Mouse (Mus musculus): ENCODE results near the gene Smim20. TPM values are rescaled to one million over a fixed set of nuclear protein-coding genes. Genes with fewer than 3 reads are reported as not detected.

Gene Smim20
- polyA plus RNA-seq, 1 experiment from 2014 or later: 57.9 TPM

DNA sequence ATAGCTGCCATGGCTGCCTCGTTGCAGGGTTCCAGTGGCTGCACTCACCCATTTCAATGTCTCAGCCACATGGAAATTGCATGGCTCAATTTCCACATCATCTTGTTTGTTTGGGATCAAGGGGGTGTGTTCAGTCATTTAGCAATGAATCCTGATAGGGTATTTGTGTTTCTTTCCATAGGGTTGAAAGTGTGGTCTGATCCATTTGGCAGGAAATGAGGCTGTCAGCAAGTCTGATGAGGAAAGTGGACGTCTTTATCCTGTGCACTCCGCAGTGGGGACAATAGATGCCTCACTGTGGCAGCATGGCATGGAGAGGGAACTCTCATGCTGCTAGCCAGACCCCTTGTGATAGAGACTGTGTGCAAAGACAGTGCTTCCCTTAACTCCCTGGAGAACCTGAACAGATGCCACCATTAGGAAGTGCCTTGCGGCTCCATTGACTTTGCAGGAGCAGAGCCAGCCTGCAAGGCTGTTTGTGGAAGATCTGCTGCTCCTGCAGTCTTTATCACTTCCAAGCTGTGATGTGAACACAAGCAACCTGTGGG lies 10.9 kb downstream of the Smim20 start:
- no peak overlapping the region for H3K27ac ChIP-seq (replicated peaks; ENCODE audit: low read depth, low read length)

DNA sequence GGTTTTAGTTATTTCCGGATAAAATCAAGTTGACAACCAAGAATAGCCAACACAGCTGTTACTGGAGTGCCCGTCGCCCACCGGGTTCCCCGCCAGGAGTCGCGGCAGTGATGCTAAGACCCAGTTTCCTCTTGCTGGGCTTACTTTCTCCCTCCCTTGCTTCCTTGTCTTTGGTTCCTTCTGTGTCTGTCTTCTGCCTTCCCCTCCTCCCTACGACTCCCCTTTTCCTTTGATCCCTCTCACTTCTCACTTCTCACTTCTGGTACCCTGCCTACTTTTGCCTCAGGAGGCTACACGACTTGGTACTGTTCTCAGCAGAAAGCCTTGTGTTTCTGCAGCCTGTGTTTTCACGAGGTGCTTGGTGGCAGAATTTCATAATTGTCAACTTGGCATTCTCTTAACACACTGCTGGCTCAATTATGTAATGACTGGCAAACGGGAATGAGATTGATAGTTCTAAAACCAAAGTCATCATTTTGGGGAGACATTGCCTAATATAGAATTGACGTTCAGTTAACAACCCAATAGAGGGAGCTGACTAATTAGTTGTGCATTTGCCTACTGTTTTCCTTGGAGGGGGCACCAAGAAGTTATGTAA lies 12.4 kb downstream of the Smim20 start:
- Histone ChIP-seq H3K4me2 (ENCODE audit: low read depth, low read length) (no peak overlapping the region), H3K36me3 (replicated peaks; ENCODE audit: control insufficient read depth, insufficient read depth, low read depth, low read length) (no peaks in the 10 kb centered on the region), H3K27ac (replicated peaks; ENCODE audit: low read depth, low read length) (no peak overlapping the region), H3K9me3 (replicated peaks; ENCODE audit: control insufficient read depth, low read length) (no peaks in the 10 kb centered on the region), H3K4me1 (ENCODE audit: control insufficient read depth, insufficient read depth, low read length) (no peaks in the 10 kb centered on the region; the same call in 1 of the 2 replicates), H3K27me3 (ENCODE audit: control insufficient read depth, insufficient read depth, low read length) (no peaks in the 10 kb centered on the region), H3K4me3 (ENCODE audit: low read depth, low read length) (no peak overlapping the region), H3K9ac (replicated peaks; ENCODE audit: low read length) (no peak overlapping the region)
- no peak for ATAC-seq (replicated peaks; ENCODE audit: insufficient number of reproducible peaks, low FRiP score, low TSS enrichment, low read depth)
- no peak for DNase-seq (ENCODE audit: low spot score)
- 82% methylated on average over 12 of the region's 12 CpGs for WGBS

More for the DNA sequence above, 10.9 kb downstream of the Smim20 start:
- H3K9me3 ChIP-seq (replicated peaks; ENCODE audit: control insufficient read depth, low read length): no peaks in the 10 kb centered on the region
- DNase-seq (ENCODE audit: low spot score) (no peak), ATAC-seq (replicated peaks; ENCODE audit: insufficient number of reproducible peaks, low FRiP score, low TSS enrichment, low read depth) (no peak; the same call in 1 of the 2 replicates)
- H3K27me3 ChIP-seq (ENCODE audit: control insufficient read depth, insufficient read depth, low read length): no peaks in the 10 kb centered on the region
- H3K4me1 ChIP-seq (ENCODE audit: control insufficient read depth, insufficient read depth, low read length): no peaks in the 10 kb centered on the region; the same call in 1 of the 2 replicates
- no peak overlapping the region for H3K9ac ChIP-seq (replicated peaks; ENCODE audit: low read length)
- H3K4me3 ChIP-seq (ENCODE audit: low read depth, low read length): no peak overlapping the region
- no peak overlapping the region for H3K4me2 ChIP-seq (ENCODE audit: low read depth, low read length)
- H3K36me3 ChIP-seq (replicated peaks; ENCODE audit: control insufficient read depth, insufficient read depth, low read depth, low read length): no peaks in the 10 kb centered on the region
- 48% methylated on average over 4 of the region's 4 CpGs for WGBS

- H3K9ac ChIP-seq (replicated peaks; ENCODE audit: low read length): no peak overlapping the region
- no peaks in the 10 kb centered on the region for H3K36me3 ChIP-seq (replicated peaks; ENCODE audit: control insufficient read depth, insufficient read depth, low read depth, low read length)
- H3K4me2 ChIP-seq (ENCODE audit: low read depth, low read length): no peak overlapping the region
- DNase-seq (ENCODE audit: low spot score): no peak
- no peaks in the 10 kb centered on the region for H3K4me1 ChIP-seq (ENCODE audit: control insufficient read depth, insufficient read depth, low read length)
- no peak overlapping the region for H3K27ac ChIP-seq (replicated peaks; ENCODE audit: low read depth, low read length)
- ATAC-seq (replicated peaks; ENCODE audit: insufficient number of reproducible peaks, low FRiP score, low TSS enrichment, low read depth): no peak
- 89% methylated on average over 4 of the region's 4 CpGs for WGBS
- H3K4me3 ChIP-seq (ENCODE audit: low read depth, low read length): no peak overlapping the region
- H3K27me3 ChIP-seq (ENCODE audit: control insufficient read depth, insufficient read depth, low read length): no peaks in the 10 kb centered on the region
- no peaks in the 10 kb centered on the region for H3K9me3 ChIP-seq (replicated peaks; ENCODE audit: control insufficient read depth, low read length)
Observed at GRCm38 (mm10) chr5:53282487-53282886, 15.6 kb downstream of the Smim20 start.

DNA sequence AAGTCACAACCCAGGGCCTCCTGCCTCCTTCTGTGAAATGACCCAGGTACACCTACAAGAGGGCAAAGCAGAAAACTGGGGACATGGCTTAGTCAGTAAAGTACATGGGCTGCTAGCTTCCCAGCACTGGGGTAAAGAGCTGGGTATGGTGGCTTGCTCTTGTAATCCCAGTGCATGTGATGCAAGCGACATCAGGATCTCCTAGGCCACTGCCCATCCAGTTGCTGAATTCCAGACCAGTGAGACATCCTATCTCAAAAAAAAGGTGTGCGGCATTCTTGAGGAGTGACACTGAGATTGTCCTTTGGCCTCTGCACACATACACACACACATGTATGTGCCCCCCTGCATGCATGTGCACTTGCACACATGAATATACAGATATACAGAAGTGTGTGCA lies 19.5 kb downstream of the Smim20 start:
- Histone ChIP-seq H3K9me3 (replicated peaks; ENCODE audit: control insufficient read depth, low read length) (no peaks in the 10 kb centered on the region), H3K4me1 (ENCODE audit: control insufficient read depth, insufficient read depth, low read length) (no peaks in the 10 kb centered on the region), H3K36me3 (replicated peaks; ENCODE audit: control insufficient read depth, insufficient read depth, low read depth, low read length) (no peaks in the 10 kb centered on the region), H3K27me3 (ENCODE audit: control insufficient read depth, insufficient read depth, low read length) (no peaks in the 10 kb centered on the region), H3K4me2 (ENCODE audit: low read depth, low read length) (no peak overlapping the region), H3K27ac (replicated peaks; ENCODE audit: low read depth, low read length) (no peak overlapping the region), H3K4me3 (ENCODE audit: low read depth, low read length) (no peak overlapping the region), H3K9ac (replicated peaks; ENCODE audit: low read length) (no peak overlapping the region)
- ATAC-seq (replicated peaks; ENCODE audit: insufficient number of reproducible peaks, low FRiP score, low TSS enrichment, low read depth) (no peak), DNase-seq (ENCODE audit: low spot score) (no peak)
- WGBS: 93% methylated on average over 2 of the region's 2 CpGs

- Histone ChIP-seq H3K9me3 (replicated peaks; ENCODE audit: control insufficient read depth, low read length) (no peaks in the 10 kb centered on the region), H3K27ac (replicated peaks; ENCODE audit: low read depth, low read length) (no peak overlapping the region), H3K4me1 (ENCODE audit: control insufficient read depth, insufficient read depth, low read length) (no peaks in the 10 kb centered on the region), H3K27me3 (ENCODE audit: control insufficient read depth, insufficient read depth, low read length) (no peaks in the 10 kb centered on the region), H3K9ac (replicated peaks; ENCODE audit: low read length) (no peak overlapping the region), H3K4me2 (ENCODE audit: low read depth, low read length) (no peak overlapping the region), H3K4me3 (ENCODE audit: low read depth, low read length) (no peak overlapping the region), H3K36me3 (replicated peaks; ENCODE audit: control insufficient read depth, insufficient read depth, low read depth, low read length) (no peaks in the 10 kb centered on the region)
- 27% methylated on average over 8 of the region's 9 CpGs for WGBS
- no peak for DNase-seq (ENCODE audit: low spot score)
- ATAC-seq (replicated peaks; ENCODE audit: insufficient number of reproducible peaks, low FRiP score, low TSS enrichment, low read depth): no peak
Observed at GRCm38 (mm10) chr5:53289438-53289837, 22.6 kb downstream of the Smim20 start.

- no peaks in the 10 kb centered on the region for H3K9me3 ChIP-seq (replicated peaks; ENCODE audit: control insufficient read depth, low read length)
- no peak overlapping the region for H3K9ac ChIP-seq (replicated peaks; ENCODE audit: low read length)
- ATAC-seq (replicated peaks; ENCODE audit: insufficient number of reproducible peaks, low FRiP score, low TSS enrichment, low read depth) (no peak), DNase-seq (ENCODE audit: low spot score) (no peak)
- no peak overlapping the region for H3K4me3 ChIP-seq (ENCODE audit: low read depth, low read length)
- no peaks in the 10 kb centered on the region for H3K36me3 ChIP-seq (replicated peaks; ENCODE audit: control insufficient read depth, insufficient read depth, low read depth, low read length)
- H3K27ac ChIP-seq (replicated peaks; ENCODE audit: low read depth, low read length): no peak overlapping the region
- no peaks in the 10 kb centered on the region for H3K27me3 ChIP-seq (ENCODE audit: control insufficient read depth, insufficient read depth, low read length)
- WGBS: 84% methylated on average over 5 of the region's 5 CpGs
- no peak overlapping the region for H3K4me2 ChIP-seq (ENCODE audit: low read depth, low read length)
- no peaks in the 10 kb centered on the region for H3K4me1 ChIP-seq (ENCODE audit: control insufficient read depth, insufficient read depth, low read length)
Observed at GRCm38 (mm10) chr5:53294627-53295026, 27.7 kb downstream of the Smim20 start.

GRCm38 (mm10) chr5:53296961-53297360 lies 30.1 kb downstream of the Smim20 start:
- DNase-seq (ENCODE audit: low spot score): no peak
- ATAC-seq (replicated peaks; ENCODE audit: insufficient number of reproducible peaks, low FRiP score, low TSS enrichment, low read depth): no peak
- Histone ChIP-seq H3K9me3 (replicated peaks; ENCODE audit: control insufficient read depth, low read length) (no peaks in the 10 kb centered on the region), H3K36me3 (replicated peaks; ENCODE audit: control insufficient read depth, insufficient read depth, low read depth, low read length) (no peaks in the 10 kb centered on the region), H3K27me3 (ENCODE audit: control insufficient read depth, insufficient read depth, low read length) (no peaks in the 10 kb centered on the region), H3K9ac (replicated peaks; ENCODE audit: low read length) (no peak overlapping the region), H3K4me3 (ENCODE audit: low read depth, low read length) (no peak overlapping the region), H3K4me1 (ENCODE audit: control insufficient read depth, insufficient read depth, low read length) (no peaks in the 10 kb centered on the region), H3K4me2 (ENCODE audit: low read depth, low read length) (no peak overlapping the region), H3K27ac (replicated peaks; ENCODE audit: low read depth, low read length) (no peak overlapping the region)
- WGBS: 89% methylated on average over 4 of the region's 4 CpGs

DNA sequence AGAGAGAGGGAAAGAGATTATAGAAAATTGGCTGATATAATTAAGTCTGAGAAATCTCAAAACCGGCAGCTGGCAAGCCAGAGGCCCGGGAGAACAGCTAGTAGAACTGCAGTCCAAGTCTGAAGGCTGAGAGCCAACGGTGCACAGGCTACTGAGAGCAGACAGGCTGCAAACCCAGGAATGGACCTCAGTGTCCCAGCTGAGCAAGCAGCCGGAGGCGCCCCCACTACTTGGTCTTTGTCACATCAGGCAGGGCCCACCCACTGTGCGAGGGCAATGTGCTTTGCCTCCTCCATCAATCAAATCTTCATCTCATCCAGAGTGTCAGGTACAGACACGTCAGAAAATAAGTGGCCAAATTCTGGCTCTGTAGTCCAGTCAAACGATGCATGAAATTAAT lies 34.6 kb downstream of the Smim20 start:
- Histone ChIP-seq H3K27ac (replicated peaks; ENCODE audit: low read depth, low read length) (no peak overlapping the region), H3K9me3 (replicated peaks; ENCODE audit: control insufficient read depth, low read length) (no peaks in the 10 kb centered on the region), H3K4me1 (ENCODE audit: control insufficient read depth, insufficient read depth, low read length) (no peaks in the 10 kb centered on the region), H3K4me2 (ENCODE audit: low read depth, low read length) (no peak overlapping the region), H3K27me3 (ENCODE audit: control insufficient read depth, insufficient read depth, low read length) (no peaks in the 10 kb centered on the region), H3K4me3 (ENCODE audit: low read depth, low read length) (no peak overlapping the region), H3K9ac (replicated peaks; ENCODE audit: low read length) (no peak overlapping the region), H3K36me3 (replicated peaks; ENCODE audit: control insufficient read depth, insufficient read depth, low read depth, low read length) (no peaks in the 10 kb centered on the region)
- no peak for ATAC-seq (replicated peaks; ENCODE audit: insufficient number of reproducible peaks, low FRiP score, low TSS enrichment, low read depth)
- 68% methylated on average over 8 of the region's 8 CpGs for WGBS
- DNase-seq (ENCODE audit: low spot score): no peak

All from embryonic facial prominence, embryonic 11.5 days (tissue).